Mouse (Mus musculus) thymus, adult 2 months (tissue): ENCODE measurements around the gene Sdk2.

Experiments used
- CTCF ChIP-seq: fragments of 200-500 bp; IDR thresholded peaks from 2 replicates; pipeline ENCODE4 v1.5.1; 2012; ENCODE audit warnings: mild to moderate bottlenecking, control low read depth, low read length, moderate library complexity, borderline replicate concordance; ENCODE audit not compliant: control insufficient read depth, poor library complexity, insufficient read depth; ENCODE audit errors: extremely low read depth
- POLR2A ChIP-seq: fragments of 200-500 bp; IDR thresholded peaks from 2 replicates; pipeline ENCODE4 v1.6.1; 2012; ENCODE audit warnings: mild to moderate bottlenecking, low read length, control low read depth, moderate library complexity; ENCODE audit not compliant: control insufficient read depth, poor library complexity, insufficient read depth; ENCODE audit errors: extremely low read depth

GRCm38 (mm10) chr11:113740100-113740499 is 326.7 kb downstream of the Sdk2 start:
- TF ChIP-seq CTCF, result no peak
- TF ChIP-seq POLR2A, result no peak
